Mouse (Mus musculus) frontal cortex, postnatal 10 days (tissue): ENCODE measurements around the gene Exoc4.

Experiments used
- DNase-seq, 2 experiments: peaks; one replicate each; pipeline ENCODE4 v3.0.0; 2022; ENCODE audit warnings: low spot score in 2 of 2, mixed read lengths in 1 of 2

Gene Exoc4

DNA sequence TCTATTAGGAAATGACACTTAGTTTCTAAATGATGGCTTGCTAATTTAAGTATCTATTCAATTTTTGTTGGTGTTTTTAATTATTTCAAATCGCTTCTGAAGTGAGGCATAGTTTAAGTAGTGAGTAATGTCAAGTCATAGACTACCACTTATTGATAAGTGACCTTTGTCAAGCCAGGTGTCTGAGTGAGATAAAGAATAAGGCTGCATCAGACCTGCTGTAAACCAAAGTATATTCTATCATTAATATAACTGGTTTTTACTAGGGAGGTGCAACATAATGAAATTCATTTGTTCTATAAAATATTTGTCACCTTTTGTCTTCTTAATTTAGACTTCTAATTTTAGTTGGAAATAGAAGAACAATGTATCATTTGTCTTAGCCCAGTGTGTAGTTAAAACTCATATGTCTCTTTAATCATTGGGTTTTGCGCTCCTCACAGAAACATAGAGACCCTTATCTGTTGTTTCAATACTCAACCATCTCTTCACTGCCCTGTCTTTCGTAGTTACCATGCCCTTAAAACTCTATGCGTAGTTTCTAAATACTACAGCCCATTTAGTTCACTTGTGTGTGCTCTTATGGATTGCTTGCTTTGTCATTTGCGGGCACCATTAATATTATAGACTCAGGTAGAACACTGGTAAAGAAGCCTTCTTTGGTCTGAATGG, 217.4 kb downstream of the Exoc4 start:
- no peak for DNase-seq

DNA sequence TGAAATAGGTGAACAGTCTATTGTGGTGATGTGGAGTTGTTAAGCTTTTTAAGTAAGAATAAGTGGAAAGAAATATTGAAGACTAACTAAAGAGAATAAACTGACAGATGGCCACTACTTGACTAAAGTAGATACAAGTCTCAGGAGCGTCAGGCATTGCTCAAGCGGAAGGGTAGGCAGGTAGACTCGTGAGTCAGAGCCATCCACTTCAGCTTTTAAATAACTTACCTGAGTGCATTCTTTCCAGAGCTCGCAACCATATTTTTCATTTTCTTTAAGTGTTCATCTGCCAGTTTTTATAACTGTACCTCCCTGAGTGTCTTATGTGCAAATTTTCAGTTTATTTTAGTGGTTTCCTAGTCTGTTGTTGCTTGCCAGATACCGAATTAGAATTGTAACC, 219.6 kb downstream of the Exoc4 start:
- DNase-seq, result no peak

DNA sequence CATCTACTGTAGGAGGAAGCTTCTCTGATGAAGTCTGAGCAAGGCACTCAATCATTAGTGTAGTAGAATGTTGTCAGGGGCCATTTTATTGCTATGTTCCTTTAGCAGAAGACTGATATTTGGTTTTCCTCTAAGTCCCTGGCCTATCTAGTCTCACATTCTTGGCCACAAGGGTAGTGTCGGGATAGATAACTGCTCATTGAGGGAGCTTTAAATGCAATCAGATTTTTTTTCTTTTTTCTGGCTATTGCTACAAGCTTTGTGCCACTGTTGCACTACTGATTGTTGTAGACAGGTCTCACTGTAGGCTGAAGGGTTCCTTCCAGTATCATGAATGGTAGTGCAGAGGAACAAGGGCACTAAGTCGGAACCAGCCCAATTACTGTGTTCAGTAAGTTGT, 227.2 kb downstream of the Exoc4 start:
- DNase-seq, result no peak

DNA sequence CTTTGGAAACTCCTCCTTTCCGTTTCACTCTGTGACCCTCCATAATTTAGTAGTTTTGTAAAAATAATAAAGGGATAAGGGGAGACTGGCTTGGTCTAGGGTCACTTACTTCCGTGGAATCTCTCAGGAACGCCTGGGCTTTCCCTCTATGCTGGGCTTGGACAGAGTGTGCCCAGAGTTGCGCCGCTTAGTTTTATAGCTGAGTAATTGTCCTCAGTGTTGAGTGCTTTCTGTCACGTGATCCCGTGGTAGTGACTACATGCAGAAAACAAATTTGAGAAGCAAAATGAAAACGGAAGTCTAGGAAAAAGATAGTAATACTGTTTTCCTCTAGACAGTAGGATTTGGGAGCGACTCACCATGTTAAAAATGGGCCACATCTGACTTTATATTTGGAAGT, 235.7 kb downstream of the Exoc4 start:
- no peak for DNase-seq

DNA sequence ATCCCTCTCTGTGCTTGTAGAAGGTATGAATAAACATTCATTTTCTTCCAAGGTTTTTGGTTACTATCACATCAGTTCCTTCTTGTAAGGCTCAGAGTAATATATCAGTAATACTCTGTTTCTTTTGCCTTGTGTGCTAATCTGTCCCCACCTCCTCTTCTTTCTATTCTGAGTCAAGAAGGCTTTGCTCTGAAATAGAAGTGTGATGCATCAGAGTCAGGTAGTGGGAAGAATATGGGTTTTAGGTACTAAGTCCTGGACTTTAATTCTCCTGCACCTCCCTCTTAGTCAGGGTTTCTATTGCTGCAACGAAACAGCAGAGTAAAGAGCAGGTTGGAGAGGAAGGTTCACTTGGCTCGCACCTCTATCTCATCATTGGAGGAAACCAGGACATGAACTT, 240.9 kb downstream of the Exoc4 start:
- no peak for DNase-seq

DNA sequence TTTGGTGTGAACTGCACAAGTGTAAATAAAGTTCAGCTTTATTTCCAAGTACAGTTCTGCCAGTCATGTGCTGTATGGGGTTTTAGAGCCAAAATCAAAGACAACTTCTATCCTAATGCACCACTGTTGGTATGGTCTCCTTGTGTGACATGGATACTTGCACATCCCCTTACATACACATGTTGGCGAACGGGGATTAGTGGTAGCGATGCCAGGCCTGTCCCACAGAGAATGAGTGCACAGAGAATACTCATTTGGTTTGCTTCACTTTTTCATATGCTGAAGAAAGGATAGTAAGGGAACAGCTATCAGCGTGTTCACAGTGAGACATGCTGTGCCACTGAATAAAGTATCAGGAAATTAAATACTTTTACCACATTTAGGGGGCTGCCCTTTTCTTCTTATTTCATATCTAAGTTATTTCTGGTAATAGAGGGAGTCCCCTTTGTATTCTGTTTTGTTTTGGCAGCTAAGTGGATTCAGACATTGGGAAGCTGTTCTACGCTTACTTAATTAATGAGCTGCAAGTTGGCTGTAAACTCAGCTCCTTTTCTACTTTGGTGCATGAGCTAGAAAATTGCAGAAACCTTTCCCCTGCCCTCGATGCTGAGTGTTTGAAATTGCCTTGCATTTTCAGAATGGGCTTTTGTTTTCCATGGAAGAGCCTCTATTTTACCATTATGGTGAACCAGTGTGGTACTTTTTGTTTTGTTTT, 247.4 kb downstream of the Exoc4 start:
- DNase-seq, result no peak

DNA sequence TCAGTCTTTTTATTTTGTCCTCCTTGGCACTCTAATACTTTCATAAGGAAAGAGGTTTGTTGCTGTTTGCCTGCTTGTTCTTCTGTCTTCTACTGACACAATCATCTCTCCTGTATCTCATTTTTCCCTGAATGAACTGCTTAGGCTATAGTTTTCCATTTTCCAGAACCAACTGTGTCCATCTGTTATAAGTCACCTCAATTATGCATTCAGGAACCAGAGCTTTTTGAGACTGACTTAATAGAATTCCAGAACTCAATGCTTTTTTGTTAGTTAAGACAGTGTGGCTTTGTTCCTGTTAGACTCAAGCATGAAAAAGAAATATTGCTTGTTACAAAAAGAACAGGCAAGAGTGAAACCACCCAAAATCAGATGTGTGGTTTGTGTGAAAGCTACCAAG, 248.5 kb downstream of the Exoc4 start:
- DNase-seq, result no peak

DNA sequence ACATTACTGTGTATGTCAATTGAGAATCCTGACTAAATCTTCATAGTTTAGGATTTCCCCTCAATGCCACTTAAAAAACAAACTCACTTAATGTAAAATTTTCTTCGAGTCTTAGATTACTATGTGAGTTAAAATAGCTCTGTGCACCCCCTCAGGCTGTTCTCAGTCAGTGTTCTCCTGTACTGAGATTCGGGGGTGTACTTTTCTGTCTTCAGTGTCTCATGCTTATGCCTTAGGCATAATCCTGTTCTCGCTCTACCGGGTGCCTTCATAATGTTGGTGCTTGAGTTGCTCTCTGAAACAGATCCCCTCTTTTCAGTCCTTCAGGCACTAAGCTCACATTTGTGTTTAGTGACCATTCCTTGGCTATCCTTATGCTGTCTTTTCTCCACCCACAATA, 253.5 kb downstream of the Exoc4 start:
- no peak for DNase-seq

DNA sequence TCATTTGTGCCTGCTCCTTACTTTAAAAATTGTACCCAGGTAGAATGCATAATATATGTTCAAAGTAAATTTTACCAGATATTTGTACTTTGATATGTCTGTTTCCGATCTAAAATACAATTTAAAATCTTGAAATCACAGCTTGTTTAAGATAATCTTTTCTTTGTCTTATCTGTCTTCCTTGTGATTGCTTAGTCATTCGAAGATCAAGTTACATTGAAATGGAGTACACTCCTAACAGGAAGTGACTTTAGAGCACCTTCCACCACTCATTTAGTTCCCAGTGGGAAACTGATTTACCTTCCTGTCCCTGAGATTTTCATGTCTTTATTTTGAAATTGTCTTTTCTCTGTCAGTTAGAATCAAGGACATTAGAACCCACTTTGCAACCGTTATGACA, 254.5 kb downstream of the Exoc4 start:
- DNase-seq, result no peak

DNA sequence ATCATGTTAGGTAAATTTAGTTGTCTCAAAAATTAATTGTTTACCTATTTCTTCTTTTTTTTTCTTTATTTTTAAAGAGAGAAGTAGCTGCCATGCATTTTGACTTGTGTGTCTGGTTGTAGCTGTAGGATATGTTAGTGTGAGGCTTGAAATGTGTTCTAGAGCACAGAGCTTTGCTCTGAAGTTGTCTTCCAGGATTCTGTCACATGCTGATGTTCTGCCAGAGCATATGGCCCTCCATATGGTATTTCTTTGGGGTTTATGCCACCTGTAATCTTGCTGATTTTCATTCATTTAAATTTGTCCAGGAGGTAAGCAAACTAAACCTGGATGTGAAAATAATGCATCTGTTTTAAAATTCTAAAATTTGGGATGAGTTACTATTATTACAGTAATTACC, 258.2 kb downstream of the Exoc4 start:
- DNase-seq, result no peak

DNA sequence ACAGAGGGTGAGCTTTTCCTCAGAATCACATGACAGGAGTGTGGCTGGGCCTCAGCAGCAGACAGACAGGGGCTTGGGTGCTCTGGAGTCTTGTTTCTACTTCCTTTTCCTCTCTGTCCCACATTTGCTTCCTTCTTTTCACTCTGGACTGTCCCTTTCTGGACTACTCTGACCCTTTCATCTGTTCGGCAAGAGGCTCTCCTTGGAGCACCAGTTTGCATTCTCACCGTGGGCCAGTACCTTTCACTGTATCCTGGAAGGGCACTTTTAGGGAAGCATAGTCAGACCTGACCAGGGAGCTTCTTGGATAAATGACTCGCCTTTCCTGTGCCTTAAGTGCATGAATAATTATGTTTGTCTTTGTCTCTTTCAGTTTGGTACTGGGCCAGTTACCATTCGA, 266.5 kb downstream of the Exoc4 start:
- DNase-seq, result no peak

DNA sequence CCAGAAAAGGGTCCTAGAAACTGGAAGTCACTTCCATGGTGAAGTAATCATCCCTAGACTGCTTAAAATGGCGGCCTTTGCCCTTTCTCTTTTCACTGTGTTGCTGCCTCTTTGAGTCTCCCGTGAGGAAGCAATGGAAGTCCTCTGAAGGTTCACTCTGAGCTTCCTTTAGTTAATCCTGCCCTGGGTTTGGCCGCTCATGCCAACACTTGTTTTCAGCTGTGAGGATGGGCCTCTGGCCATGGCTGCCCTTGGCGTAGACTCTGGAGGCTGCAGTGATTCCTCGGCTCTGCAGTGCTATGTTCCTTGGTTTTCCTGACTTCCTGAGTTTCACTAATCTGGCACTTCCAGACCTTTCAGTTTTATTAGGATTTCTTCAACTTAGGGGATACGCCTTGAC, 267.9 kb downstream of the Exoc4 start:
- DNase-seq, result peak in 1 of 2 experiments; percentile 14

DNA sequence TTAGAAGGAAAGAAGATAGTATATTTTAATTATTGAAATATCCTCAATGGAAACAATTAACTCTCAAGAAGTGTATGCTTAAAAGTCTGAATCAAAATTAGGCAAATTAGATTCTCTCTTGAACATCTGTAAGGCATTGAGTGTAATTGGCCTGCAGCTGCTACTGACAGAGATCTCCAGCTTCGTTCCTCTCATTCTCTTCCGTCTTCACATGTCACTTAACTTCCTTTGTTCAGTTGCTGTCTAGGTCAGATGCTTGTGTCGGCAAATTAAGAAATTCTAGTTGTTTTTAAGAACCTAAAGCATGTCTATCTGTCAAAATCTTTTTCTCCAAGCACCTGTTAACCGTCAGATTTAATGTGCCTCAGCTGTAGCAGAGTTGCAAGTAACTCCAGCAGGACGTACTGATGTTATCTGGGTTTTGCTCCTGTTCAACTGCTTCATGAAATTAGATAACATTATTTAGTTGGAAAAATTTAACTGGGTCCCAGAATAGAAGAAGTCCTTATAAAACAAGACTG, 269.1 kb downstream of the Exoc4 start:
- no peak for DNase-seq

DNA sequence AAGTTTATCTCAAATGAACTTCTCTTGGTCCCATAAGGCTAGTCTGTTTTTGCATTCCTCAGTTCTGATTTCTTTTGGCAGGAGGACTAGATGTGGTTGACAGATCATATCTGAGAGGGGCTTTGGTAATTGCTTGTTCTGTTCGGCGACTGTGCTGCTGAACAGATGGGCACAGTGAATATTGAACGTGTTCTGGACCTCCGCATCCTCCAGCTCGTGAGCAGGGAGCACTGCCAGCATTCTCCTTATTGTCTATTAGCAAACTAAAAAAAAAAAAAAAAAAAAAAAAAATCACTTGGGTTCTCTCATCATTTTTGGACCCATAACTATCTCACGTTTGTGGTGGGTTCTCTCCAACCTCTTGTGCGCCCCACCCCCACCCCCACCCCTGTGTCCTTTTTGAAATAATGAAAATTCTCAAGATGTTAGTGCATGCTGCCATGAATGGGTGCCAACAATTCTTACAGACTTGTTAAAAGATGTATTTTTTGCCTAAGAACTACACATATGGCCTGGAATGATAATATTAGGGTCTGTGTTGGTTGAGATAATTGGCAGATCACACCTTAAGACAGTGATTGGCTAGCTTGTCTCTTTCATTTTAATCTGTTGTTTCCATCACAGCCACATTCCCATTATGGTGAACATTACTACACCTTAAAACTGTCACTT, 276.9 kb downstream of the Exoc4 start:
- peak in 1 of 2 experiments; percentile 14 for DNase-seq

DNA sequence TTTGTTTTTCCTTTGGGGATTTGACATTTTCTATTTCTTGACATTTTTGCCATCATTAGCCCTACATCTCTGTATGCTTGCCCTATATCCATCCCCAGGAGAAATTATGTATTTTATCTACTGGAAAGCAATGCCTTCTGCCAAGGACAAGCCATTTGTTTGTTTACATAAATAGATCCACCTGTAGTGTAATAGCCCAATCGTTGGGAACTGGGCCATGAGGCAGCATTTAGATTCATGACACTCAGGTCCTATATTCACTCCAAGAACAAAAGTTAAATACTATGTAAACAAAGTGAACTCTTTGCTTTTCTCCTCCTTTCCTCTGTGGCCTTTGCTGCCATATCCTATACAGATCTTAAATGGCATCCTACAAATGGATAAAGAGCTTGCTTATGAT, 291.5 kb downstream of the Exoc4 start:
- no peak for DNase-seq

DNA sequence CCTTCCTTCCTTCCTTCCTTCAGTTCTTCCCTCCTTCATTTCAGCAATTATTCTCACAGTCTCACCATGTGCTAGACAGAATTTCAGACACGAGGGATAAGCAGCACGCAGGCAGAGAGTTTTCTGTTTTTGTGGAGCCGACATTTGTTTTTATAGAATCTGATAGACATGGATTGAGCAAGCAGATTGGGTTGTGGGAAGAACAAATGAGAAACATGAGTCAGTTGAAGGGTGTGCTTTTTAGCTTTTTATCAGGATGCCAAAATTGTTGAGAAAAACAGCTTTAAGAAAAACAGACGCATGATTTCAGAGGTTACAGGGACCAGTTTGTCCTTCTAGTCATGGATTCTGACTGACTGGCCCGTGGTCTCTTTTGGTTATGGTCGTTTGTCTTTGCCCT, 293.8 kb downstream of the Exoc4 start:
- DNase-seq, result no peak

DNA sequence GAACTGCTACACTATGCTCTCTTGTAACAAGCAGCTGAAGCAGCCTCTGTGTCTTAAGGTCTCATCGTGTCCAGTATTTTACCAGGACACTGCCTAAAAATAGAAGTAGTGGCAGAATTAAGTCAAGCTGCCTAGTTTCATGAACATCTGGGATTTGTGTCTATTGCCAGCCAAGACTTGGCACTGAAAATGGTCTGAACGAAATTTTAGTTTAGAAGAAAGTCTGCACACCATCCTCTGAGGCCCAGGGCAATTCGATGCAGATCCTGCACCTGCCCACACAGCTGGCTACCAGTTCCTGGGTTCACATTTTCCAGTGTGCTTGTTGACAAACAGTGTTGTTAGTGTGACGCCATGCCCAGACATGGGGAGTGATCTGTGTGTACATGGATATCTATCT, 303.0 kb downstream of the Exoc4 start:
- no peak for DNase-seq

DNA sequence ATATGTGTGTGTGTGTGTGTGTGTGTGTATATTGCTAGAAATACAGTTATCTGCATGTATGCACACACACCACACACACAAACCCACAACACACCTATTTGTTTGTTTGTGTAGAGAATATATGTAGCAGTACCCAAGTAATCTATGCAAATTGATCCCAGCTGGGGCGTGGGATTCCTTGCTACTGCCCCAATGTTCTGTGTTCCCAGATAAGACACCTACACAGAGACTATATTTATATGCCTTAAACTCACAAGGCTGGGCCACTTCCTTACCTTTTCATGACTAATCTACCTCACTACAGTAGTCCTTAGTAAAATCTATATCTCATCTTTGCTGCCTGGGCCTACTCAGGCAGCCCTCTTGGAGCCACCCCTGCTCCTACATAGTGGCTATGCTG, 312.0 kb downstream of the Exoc4 start:
- no peak for DNase-seq

DNA sequence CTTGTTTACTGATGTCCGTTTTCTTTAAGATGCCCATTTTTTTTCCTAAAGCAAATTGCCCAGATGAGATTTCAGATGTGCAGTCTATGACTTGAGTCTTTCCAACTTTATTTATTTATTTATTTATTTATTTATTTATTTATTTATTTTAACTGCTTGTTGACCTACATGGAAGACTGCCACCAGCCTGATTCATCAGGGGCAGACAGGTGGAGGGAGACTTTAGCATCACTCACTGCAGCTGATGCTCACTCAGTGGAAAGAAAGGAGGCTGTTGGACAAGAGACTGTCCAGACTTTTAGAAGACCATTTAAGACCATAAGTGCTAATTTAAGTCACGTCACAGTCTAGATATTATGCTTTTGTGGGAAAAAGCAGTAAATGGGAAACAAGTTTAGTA, 313.0 kb downstream of the Exoc4 start:
- no peak for DNase-seq

DNA sequence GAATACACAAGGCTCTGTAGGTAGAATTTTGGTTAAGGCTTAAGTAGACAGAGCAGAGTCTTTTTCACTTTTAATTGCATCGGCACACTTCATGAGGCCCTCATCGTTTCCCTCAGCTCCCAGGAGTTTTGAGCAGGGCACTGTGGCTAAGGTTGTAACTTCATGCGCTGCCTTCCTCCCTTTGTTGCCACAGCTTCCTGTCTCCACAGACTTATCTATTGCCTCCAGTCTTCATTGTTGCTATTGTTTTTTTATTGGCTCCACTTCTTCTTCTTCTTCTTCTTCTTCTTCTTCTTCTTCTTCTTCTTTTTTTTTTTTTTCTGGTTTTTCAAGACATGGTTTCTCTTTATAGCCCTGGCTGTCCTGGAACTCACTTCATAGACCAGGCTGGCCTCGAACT, 327.1 kb downstream of the Exoc4 start:
- DNase-seq, result no peak

DNA sequence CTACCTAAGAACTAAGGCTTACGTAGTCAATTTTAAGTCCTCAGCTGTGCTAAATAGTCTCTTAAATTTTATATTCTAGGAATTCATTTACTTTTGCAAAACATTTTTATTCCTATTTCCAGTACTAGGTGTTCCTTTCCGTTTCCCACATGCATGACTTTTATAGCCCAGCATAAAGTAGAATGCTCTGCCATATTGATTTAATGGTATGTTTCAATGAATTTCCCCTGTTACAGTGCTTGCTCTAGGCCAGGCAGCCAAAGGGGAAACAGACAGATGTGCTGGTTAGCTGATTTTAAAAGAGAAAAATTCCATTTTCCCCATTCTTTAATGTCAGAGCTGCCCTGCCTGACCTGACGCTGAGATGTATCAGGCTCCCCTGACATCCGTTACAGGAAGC, 359.6 kb downstream of the Exoc4 start:
- DNase-seq, result no peak

DNA sequence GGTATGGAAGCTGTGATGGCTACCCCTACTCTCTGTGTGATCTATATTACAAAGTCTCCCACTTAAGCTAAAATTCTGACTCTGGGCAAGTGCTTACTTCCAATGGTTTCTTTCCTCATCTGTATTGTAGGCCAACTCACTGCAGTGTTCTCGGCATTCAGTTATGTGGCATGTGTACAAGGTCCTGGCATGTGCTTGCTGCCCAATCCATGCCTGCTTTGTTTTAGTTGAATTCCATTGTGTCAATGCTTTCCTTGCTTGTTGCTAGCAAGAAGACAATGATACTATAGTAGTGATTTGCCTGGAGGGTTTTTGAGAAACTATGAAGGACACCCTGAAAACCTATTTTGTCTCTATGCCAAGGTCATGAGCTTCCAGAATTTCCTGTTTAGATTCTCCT, 365.1 kb downstream of the Exoc4 start:
- no peak for DNase-seq

DNA sequence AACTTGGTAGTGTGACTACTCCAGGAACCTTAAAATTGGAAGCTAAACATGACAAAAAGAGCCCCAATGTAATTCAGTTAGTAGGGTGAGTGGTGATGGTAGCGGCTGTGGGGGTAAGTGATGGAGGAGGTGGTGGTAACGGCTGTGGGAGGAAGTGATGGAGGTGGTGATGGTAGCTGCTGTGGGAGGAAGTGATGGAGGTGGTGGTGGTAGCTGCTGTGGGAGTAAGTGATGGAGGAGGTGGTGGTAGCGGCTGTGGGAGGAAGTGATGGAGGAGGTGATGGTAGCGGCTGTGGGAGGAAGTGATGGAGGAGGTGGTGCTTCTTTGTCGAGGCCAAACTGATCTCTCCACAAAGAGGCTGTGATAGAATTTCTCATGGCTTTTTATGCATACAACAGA, 369.7 kb downstream of the Exoc4 start:
- no peak for DNase-seq
